Mouse (Mus musculus) forebrain, embryonic 14.5 days (tissue): ENCODE data around the gene Fat3. TPM values are rescaled to one million over a fixed set of nuclear protein-coding genes. Genes with fewer than 3 reads are reported as not detected.

Source experiments
- ATAC-seq: fragments of 200-750 bp; cut with Nextera tagmentation; 2 replicates; pipeline ENCODE4 v1.8.0; 2017; ENCODE audit warnings: mild to moderate bottlenecking, moderate library complexity
- DNase-seq: peaks from one replicate; pipeline ENCODE4 v3.0.0-alpha.2; 2015; ENCODE audit warnings: low spot score
- H3K27ac ChIP-seq: fragments of 300-500 bp; sonication (generic); 2 replicates; pipeline ENCODE4 v1.5.1; 2014; ENCODE audit warnings: low read depth, mild to moderate bottlenecking, control low read depth, low read length, moderate library complexity
- H3K27me3 ChIP-seq: fragments of 300-500 bp; sonication (generic); replicated peaks from 2 replicates; pipeline ENCODE4 v1.6.1; 2014; ENCODE audit warnings: low read length, control low read depth, mixed read lengths; ENCODE audit not compliant: control insufficient read depth, insufficient read depth
- H3K36me3 ChIP-seq: fragments of 300-500 bp; sonication (generic); 2 replicates; pipeline ENCODE4 v1.6.1; 2014; ENCODE audit warnings: low read length, control low read depth; ENCODE audit not compliant: control insufficient read depth, insufficient read depth
- H3K4me1 ChIP-seq: fragments of 300-500 bp; sonication (generic); 2 replicates; pipeline ENCODE4 v1.6.1; 2014; ENCODE audit warnings: antibody characterized with exemption, low read length, control low read depth; ENCODE audit not compliant: control insufficient read depth, insufficient read depth
- H3K4me2 ChIP-seq: fragments of 300-500 bp; sonication (generic); 2 replicates; pipeline ENCODE4 v1.6.1; 2014; ENCODE audit warnings: mild to moderate bottlenecking, control low read depth, low read length
- H3K4me3 ChIP-seq: fragments of 300-500 bp; sonication (generic); 2 replicates; pipeline ENCODE4 v1.5.1; 2014; ENCODE audit warnings: low read depth, low read length, control low read depth
- H3K9ac ChIP-seq: fragments of 300-500 bp; sonication (generic); 2 replicates; pipeline ENCODE4 v1.6.1; 2014; ENCODE audit warnings: mild to moderate bottlenecking, low read length, control low read depth, moderate library complexity
- H3K9me3 ChIP-seq: fragments of 300-500 bp; sonication (generic); replicated peaks from 2 replicates; pipeline ENCODE4 v1.6.1; 2016; ENCODE audit warnings: low read length, control low read depth, mixed read lengths; ENCODE audit not compliant: control insufficient read depth
- WGBS: fragments of 180-500 bp; shearing (Covaris S2); extraction: QIAGEN DNeasy Blood & Tissue Kit; methylation state at CpG from one replicate; pipeline ENCODE4 v1.1.7; 2014; 5-methylcytosine and 5-hydroxymethylcytosine counted together
- polyA plus RNA-seq: library from polyadenylated mRNA; unstranded; fragments of >200 nt; fragmentation: Nextera tagmentation; extraction: Ambion mirVana; gene quantifications from 2 replicates; pipeline ENCODE4 v1.2.1, GENCODE M21; 2014

The Fat3 gene
- polyA plus RNA-seq, 1 experiment from 2014 or later: 12.2 TPM

DNA sequence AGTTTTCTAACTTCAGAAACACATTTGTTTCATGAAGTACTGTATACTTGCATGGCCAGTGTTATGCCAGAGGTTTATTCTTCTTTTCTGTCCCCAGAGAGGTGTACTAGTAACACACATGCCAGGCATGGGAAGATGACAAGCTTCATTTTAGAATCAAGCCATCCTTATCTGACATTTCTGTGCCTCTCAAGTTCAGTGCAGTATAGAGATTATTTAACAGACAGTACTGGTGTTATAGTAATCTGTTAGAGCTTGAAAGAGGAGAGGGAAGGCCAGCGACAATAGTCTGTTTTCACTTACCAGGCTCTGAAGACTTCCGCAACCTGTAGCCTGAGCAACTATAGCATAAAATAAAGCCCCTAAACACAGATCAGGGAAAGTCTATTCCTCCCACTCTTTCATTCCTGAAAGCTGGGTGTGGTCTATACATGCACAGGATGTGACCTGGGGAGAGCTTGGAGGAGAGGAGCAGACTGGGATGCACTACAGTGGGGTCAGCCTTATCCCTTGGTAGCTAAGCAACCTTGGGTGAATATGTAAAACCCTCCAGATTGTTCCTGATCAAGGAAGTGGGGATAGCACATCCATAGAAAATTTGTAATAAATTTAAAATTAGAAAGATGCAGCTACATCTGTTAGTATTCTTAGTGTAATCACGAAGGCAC lies 557.5 kb downstream of the Fat3 start:
- H3K4me1 ChIP-seq: 0 out of 2 replicates have a peak, but pooled peaks cover 3% of the 10 kb centered on the region
- no peak overlapping the region for H3K27ac ChIP-seq
- ATAC-seq (no peak), DNase-seq (no peak)
- no peaks in the 10 kb centered on the region for H3K9me3 ChIP-seq
- H3K4me2 ChIP-seq: no peak overlapping the region
- no peak overlapping the region for H3K9ac ChIP-seq
- H3K36me3 ChIP-seq: no peaks in the 10 kb centered on the region
- no peak overlapping the region for H3K4me3 ChIP-seq
- no peaks in the 10 kb centered on the region for H3K27me3 ChIP-seq
- 88% methylated on average over 3 of the region's 3 CpGs for WGBS

GRCm38 (mm10) chr9:15941818-15942217 lies 559.3 kb downstream of the Fat3 start:
- Histone ChIP-seq H3K27ac (no peak overlapping the region), H3K4me1 (0 out of 2 replicates have a peak, but pooled peaks cover 3% of the 10 kb centered on the region), H3K27me3 (no peaks in the 10 kb centered on the region), H3K4me2 (no peak overlapping the region), H3K4me3 (no peak overlapping the region), H3K9ac (no peak overlapping the region), H3K9me3 (no peaks in the 10 kb centered on the region), H3K36me3 (peaks cover 7% of the 10 kb centered on the region; the same call in 1 of the 2 replicates)
- ATAC-seq (no peak), DNase-seq (no peak)
- WGBS: 97% methylated on average over 2 of the region's 2 CpGs

- no peak overlapping the region for H3K4me3 ChIP-seq
- peaks cover 7% of the 10 kb centered on the region; the same call in 1 of the 2 replicates for H3K36me3 ChIP-seq
- H3K4me1 ChIP-seq: 0 out of 2 replicates have a peak, but pooled peaks cover 3% of the 10 kb centered on the region
- ATAC-seq (no peak), DNase-seq (no peak)
- H3K4me2 ChIP-seq: no peak overlapping the region
- no peaks in the 10 kb centered on the region for H3K27me3 ChIP-seq
- no peaks in the 10 kb centered on the region for H3K9me3 ChIP-seq
- no peak overlapping the region for H3K27ac ChIP-seq
- WGBS: 87% methylated on average over 7 of the region's 7 CpGs
- no peak overlapping the region for H3K9ac ChIP-seq
Observed at GRCm38 (mm10) chr9:15940933-15941673, 560.0 kb downstream of the Fat3 start.

- no peak overlapping the region for H3K4me2 ChIP-seq
- H3K9me3 ChIP-seq: no peaks in the 10 kb centered on the region
- H3K36me3 ChIP-seq: peaks cover 7% of the 10 kb centered on the region; the same call in 1 of the 2 replicates
- H3K27ac ChIP-seq: no peak overlapping the region
- H3K4me3 ChIP-seq: no peak overlapping the region
- no peak overlapping the region for H3K9ac ChIP-seq
- 0 out of 2 replicates have a peak, but pooled peaks cover 3% of the 10 kb centered on the region for H3K4me1 ChIP-seq
- ATAC-seq: 0 out of 2 replicates have a peak, but pooled peaks have one; percentile 21
- DNase-seq: peak; percentile 18
- no peaks in the 10 kb centered on the region for H3K27me3 ChIP-seq
- 54% methylated on average over 2 of the region's 2 CpGs for WGBS
Observed at GRCm38 (mm10) chr9:15939594-15939993, 561.5 kb downstream of the Fat3 start.

DNA sequence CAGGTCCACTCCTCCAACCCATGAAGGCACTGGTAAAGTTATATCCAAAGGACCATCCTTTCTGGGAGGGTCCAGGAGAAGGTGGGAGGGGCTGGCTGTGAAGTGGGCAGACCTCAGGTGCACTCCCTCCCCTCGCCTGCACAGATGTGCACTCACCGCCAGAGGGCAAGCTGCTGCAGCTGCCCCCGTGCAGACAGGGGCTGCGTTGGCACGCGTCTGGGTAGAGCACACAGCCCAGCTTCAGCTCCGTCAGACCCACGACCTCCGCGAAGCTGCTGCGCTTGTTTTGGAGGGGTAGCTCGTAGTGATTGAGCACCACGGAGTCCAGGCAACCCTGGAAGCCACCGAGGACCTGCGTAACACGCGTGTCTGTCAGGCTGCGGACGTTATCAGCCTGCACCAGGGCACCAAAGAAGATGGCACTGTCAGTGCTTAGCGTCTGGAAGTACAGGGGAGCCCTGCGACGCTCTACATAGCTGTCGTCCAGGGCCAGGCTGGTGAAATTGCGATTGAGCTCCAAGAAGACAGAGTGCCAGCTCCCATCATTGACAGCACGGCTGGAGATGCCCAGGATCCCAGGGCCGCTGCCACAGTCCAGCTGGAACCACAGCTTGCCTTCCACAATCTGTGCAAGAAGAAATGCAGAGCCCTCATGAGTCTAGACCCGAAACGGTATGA lies 563.1 kb downstream of the Fat3 start:
- DNase-seq (no peak), ATAC-seq (no peak)
- Histone ChIP-seq H3K9ac (no peak overlapping the region), H3K4me1 (no peaks in the 10 kb centered on the region), H3K9me3 (no peaks in the 10 kb centered on the region), H3K36me3 (peaks cover 7% of the 10 kb centered on the region; the same call in 1 of the 2 replicates), H3K4me3 (no peak overlapping the region), H3K27me3 (no peaks in the 10 kb centered on the region), H3K4me2 (no peak overlapping the region), H3K27ac (no peak overlapping the region)
- 81% methylated on average over 28 of the region's 28 CpGs for WGBS

GRCm38 (mm10) chr9:15930928-15931443 lies 570.1 kb downstream of the Fat3 start:
- ATAC-seq: no peak
- H3K9ac ChIP-seq: no peak overlapping the region
- WGBS: 90% methylated on average over 5 of the region's 5 CpGs
- H3K4me1 ChIP-seq: no peaks in the 10 kb centered on the region
- H3K4me3 ChIP-seq: no peak overlapping the region
- no peaks in the 10 kb centered on the region for H3K36me3 ChIP-seq
- H3K27me3 ChIP-seq: no peaks in the 10 kb centered on the region
- H3K9me3 ChIP-seq: no peaks in the 10 kb centered on the region
- no peak overlapping the region for H3K27ac ChIP-seq
- DNase-seq: no peak
- no peak overlapping the region for H3K4me2 ChIP-seq

GRCm38 (mm10) chr9:15928331-15928730 lies 572.8 kb downstream of the Fat3 start:
- WGBS: 95% methylated on average over 2 of the region's 2 CpGs
- H3K27me3 ChIP-seq: no peaks in the 10 kb centered on the region
- DNase-seq (no peak), ATAC-seq (no peak)
- H3K9ac ChIP-seq: no peak overlapping the region
- H3K36me3 ChIP-seq: no peaks in the 10 kb centered on the region
- no peak overlapping the region for H3K4me2 ChIP-seq
- no peaks in the 10 kb centered on the region for H3K4me1 ChIP-seq
- H3K4me3 ChIP-seq: no peak overlapping the region
- no peak overlapping the region for H3K27ac ChIP-seq
- H3K9me3 ChIP-seq: no peaks in the 10 kb centered on the region

DNA sequence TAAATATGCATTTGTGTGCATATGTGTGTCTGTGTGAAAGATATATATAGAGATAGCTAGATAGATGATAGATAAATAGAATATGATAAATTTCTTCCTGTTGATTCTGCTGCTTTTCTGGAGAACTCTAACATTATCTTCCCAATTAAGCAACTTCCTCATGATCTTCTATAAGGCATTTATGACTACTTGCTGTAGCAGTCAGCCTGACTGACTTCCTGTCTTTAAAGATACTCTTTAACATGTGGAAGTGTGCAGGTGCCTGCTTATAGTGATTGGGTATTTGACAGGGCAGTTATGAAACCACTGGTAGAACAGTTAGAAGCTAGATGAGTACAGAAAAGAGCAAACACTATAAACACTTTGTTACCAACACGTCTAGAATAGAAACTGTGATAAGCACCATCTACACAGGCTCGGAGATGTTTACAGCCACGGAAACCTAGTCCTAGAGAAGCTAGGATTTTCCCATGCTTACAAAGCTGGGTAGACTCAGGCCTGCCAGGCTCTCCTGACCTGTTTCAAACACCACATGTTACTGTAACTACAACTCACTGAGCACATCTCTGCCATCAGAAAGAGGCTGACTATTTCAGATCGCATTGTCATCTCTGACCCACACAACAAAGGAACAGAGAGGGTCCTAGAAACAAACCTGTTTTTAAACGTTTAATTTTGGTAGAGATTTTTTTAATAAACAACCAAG lies 573.6 kb downstream of the Fat3 start:
- Histone ChIP-seq H3K27ac (no peak overlapping the region), H3K9ac (no peak overlapping the region)

More for the DNA sequence above, 573.6 kb downstream of the Fat3 start:
- no peak for DNase-seq
- H3K27me3 ChIP-seq: no peaks in the 10 kb centered on the region
- no peaks in the 10 kb centered on the region for H3K36me3 ChIP-seq
- H3K9me3 ChIP-seq: no peaks in the 10 kb centered on the region
- H3K4me2 ChIP-seq: no peak overlapping the region
- no peak overlapping the region for H3K4me3 ChIP-seq
- no peaks in the 10 kb centered on the region for H3K4me1 ChIP-seq
- ATAC-seq: no peak
- 85% methylated on average over 5 of the region's 5 CpGs for WGBS
